Mouse (Mus musculus) ovary, postnatal 36 days (tissue): Measurements from ENCODE around the gene Cib4.

ENCODE experiments used
- DNase-seq: peaks from one replicate; pipeline ENCODE4 v3.0.0; 2022; ENCODE audit warnings: low spot score, mixed read lengths

Gene Cib4

DNA sequence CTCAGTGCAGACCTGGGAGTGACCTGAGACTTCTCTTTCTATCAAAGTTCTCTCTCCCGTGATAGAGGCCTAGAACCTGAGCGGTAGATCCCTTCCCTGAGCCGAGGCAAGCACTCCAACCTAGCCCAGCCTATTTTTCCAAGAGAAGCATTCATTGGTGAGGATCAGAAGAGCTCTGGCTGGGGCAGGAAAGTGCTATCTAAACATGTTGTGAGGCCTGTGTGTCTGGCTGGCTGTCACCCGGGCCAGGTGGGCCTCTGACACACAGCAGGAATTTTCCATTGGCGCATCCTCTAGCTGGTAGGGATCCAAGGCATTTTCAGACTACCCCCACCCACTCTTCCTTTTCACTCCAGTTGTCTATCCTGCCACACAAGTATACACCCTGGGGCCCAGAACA, 26.2 kb upstream of the Cib4 start:
- no peak for DNase-seq

DNA sequence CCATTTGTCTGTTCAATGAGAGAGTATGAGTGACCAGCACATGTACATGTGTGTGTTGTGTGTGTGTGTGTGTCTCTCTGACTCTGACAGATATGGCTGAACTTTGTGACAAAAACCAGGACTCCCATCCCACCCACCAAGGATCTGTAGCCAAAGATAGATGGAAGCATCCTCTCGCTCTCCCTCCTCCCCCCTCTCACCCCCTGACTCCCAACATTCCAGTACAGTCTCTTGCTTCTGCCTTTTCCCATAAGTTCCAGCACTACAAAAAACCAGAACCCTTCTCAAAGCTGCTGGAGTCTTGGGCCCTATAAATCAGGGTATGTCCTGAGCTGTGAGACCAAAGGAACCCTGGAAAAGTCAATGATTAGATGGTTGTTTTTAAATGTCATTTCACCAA, 22.8 kb upstream of the Cib4 start:
- no peak for DNase-seq

GRCm38 (mm10) chr5:30559986-30560493, 14.4 kb upstream of the Cib4 start:
- no peak for DNase-seq

- DNase-seq, result no peak
Measured at GRCm38 (mm10) chr5:30559421-30559820, 13.8 kb upstream of the Cib4 start.

GRCm38 (mm10) chr5:30556284-30556683, 10.6 kb upstream of the Cib4 start:
- no peak for DNase-seq

- no peak for DNase-seq
Measured at GRCm38 (mm10) chr5:30554981-30555380, 9.3 kb upstream of the Cib4 start.

GRCm38 (mm10) chr5:30553936-30554335, 8.3 kb upstream of the Cib4 start:
- no peak for DNase-seq

- no peak for DNase-seq
Measured at GRCm38 (mm10) chr5:30552006-30552405, 6.4 kb upstream of the Cib4 start.

- no peak for DNase-seq
Measured at GRCm38 (mm10) chr5:30551022-30551638, 5.5 kb upstream of the Cib4 start.

- DNase-seq, result peak; percentile 46
Measured at GRCm38 (mm10) chr5:30550334-30551021, 4.8 kb upstream of the Cib4 start.

DNA sequence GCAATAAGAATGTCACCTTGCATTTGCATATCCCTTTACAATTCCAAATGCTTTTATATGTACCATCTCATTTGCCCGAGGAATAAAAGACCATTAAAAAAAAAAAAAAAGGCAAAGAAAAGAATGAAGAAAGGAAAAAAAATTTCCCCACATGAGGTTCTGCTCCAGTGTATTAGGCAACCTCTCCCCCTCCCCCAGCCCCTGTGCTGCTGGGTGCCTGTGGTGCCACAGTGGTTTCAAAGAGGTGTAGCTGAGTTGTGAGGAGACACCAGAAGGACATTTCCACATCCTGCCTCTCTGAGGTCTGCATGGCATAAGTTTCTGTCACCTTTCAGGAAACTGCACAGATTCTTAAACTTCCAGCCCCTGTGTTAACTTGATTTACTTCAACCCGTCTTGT, 3.0 kb upstream of the Cib4 start:
- no peak for DNase-seq

DNA sequence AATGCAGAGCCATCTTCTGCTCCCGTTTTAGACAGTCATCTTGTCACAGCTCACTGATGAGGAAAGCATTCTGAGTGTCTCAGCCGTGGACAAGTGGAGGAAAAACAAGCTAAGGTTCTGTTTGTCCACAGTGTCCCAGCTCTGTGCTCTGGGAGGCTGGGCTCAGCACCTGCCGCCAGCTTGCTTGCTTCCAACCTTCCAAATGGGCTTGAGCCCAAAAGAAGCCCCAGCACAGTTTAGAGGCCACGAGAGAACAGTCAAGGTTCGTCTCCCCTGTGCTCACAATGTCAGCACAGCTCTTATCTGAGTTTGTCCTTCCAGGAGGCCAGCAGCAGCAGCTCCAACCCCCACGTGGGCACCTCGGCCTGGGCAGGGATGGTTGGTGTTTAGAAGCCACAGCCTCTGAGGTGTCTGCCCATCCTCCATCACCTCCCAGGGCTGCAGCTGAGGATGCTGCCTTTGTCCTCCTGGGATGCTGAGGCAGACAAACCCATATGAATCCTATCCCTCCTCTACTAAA, 9.5 kb downstream of the Cib4 start:
- DNase-seq, result peak; percentile 60

DNA sequence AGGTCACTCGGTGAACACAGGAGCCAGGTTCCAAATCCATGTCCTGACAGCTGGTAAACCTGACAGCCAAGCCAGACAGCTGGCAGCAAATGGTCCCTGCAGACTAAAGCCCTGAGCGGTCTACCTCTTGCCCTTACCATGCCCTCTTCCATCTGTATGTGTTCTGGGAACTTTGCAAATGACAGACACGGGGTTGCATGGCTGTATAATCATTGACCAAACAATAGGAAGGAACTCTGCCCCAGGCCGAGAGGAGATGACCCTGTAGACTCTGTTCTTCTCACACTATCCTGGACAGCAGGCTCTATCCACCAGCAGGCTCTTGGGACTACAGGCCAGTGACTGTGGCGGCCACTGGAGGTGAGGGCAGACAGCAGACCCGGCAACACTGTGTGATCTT, 11.0 kb downstream of the Cib4 start:
- no peak for DNase-seq

DNA sequence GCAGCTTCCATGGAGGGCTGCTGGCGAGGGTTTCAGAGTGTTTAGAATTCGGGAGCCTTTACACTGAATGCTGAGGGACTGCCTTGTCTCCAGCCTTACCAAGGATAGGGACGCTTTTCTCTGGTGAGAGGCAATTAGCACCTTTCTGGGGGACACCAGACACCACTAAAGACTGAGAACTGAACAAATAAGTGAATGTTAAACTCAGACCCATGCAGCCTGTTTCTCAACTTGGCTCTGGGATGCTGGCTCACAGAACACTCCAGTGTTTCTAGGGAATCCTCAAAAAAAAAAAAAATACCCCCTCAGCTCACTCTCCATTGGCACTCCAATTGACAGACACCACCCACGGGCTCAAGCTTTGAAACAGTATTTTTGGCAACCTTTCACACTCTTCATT, 16.7 kb downstream of the Cib4 start:
- DNase-seq, result no peak

DNA sequence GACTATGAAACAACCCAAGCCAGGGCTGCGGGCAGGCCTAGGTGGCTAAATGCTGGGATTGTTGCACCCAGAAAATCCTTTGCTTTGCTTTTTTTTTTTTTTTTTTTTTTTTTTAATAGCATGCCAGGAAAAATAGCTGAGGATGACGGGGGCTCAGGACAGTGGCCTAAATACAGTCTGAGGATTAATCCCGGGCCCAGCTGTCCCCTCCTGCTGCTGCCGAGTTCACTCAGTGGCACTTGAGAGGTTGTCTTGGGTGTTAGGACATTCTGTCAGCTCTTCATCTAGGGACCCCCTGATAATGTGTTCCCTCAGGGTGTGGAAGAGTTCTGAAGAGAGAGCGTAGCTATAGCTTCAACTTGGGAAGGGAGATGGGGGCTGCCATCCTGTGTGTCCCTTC, 18.5 kb downstream of the Cib4 start:
- DNase-seq, result no peak

GRCm38 (mm10) chr5:30525920-30526836, 19.5 kb downstream of the Cib4 start:
- DNase-seq, result peak; percentile 24

GRCm38 (mm10) chr5:30524213-30524612, 21.4 kb downstream of the Cib4 start:
- no peak for DNase-seq

DNA sequence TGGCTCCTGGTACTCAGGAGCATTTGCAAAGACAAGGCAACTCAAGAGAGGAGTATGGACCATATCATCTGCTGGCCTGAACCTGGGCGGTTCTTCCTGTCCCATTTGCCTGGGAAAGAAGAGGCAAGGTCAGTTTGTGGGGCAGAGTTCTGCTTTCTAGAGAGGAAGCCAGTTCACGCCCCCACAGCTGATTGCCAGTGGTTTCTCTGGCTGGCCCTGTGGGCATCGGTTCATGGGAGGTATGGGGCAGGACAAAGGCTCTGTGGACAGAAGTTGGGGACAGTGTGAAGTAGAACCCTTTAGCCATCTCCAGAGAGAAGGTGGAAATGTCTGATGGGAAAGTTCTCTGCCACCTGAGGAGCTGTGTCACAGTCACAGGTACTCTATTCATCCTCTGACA, 22.5 kb downstream of the Cib4 start:
- DNase-seq, result no peak

DNA sequence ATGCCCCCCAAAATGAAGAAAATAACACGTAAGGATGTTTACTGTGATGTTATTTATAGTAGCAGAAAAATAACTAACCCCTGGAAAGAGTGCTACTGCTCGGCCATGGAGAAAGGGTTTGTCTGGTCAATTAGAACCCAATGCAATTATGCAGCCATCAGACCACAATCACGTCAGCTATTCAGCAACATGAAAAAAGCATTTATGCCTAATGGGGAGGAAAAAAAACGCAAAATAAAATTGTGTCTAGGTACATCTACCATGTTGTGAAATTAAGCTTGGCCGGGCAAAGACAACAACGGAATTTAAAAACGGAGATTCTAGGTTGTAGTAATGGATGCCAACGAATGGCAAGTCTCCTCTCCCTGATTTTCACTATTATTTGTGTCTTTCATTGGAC, 23.2 kb downstream of the Cib4 start:
- no peak for DNase-seq

GRCm38 (mm10) chr5:30520214-30520732, 25.4 kb downstream of the Cib4 start:
- DNase-seq, result no peak

DNA sequence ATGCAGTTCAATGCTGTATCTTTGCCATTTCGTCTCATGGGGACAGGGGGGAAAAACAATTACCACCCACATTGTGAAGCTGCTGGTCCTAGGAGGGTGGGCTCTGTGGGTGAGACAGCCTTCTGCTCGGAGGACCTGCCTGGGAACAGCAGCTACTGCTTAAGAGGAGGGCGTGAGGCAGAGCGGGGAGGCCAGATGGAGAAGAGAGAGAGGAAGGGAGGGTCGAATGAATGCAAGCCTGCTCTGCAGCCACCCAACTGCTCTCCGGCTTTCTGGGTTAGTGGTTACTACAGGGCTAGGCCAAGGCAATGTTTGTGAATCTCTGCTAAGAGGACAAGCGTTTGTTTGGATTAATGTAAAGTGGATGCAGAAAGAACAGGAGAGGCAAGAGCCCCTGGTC, 26.1 kb downstream of the Cib4 start:
- no peak for DNase-seq

DNA sequence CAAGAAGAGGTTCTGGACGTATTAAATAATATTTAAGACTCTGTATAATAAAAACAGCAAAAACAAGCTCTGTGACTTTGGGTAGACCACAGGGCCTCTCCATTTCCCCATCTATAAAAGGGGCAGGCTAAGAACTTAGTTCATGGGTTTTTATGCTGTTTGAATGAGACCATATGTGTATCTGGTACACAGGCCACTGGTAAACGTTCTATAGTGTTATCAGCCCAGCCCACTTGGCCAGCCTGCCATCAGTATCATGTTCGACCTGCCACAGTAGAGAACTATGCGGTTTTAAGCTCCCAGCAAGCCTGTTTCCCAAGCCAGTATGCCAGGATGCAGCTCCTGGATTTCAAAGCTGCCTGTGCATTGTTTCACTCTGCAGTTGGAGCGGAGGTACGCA, 27.1 kb downstream of the Cib4 start:
- DNase-seq, result no peak
